Mouse (Mus musculus) frontal cortex, postnatal 14 days (tissue): ENCODE measurements around the gene Ceacam15.
A peak's percentile ranks its signal among the peaks of the same experiment; 100 is the strongest.

ENCODE experiments used
- DNase-seq, 2 experiments: peaks; one replicate each; pipeline ENCODE4 v3.0.0; 2022; ENCODE audit warnings: low spot score in 2 of 2

The Ceacam15 gene

GRCm38 (mm10) chr7:16629598-16630296, 45.8 kb downstream of the Ceacam15 start:
- peak in 1 of 2 experiments; percentile 50 for DNase-seq

GRCm38 (mm10) chr7:16628096-16628771, 47.3 kb downstream of the Ceacam15 start:
- peak; percentile 32 to 67 for DNase-seq

DNA sequence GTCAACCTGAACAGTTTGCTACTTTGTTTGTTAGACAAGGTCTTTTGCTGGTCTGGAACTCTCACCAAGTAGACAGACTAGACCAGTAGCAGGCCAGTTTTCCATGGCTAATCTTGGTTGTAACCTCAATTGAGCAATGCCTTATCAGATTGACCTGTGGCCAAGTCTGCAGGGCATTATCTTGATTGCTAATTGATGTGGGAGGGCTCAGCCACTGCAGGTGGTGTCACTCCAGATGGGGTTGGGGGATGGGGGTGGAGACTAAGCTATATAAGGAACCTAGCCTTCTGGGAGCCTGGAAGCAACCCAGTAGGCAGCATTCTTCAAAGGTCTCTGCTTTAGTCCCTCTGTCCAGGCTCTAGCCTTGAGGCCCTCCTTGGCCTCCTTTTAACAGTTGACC, 51.8 kb downstream of the Ceacam15 start:
- no peak for DNase-seq

- DNase-seq = no peak
Observed at GRCm38 (mm10) chr7:16623131-16623530, 52.4 kb downstream of the Ceacam15 start.
